Mouse (Mus musculus): Measurements from ENCODE around the gene Stard5. TPM values are rescaled to one million over a fixed set of nuclear protein-coding genes. Genes with fewer than 3 reads are reported as not detected.

The Stard5 gene
- 34.3 and 34.8 TPM in 2 replicates for polyA plus RNA-seq (2015; fragmentation: Nextera tagmentation; extraction: Ambion mirVana)

- peak within 1 kb of the TSS; percentile 65 for H3K9ac ChIP-seq
- under 1% methylated on average over 35 of the region's 35 CpGs for WGBS
- peaks cover 24% of the 10 kb centered on the region for H3K4me1 ChIP-seq
- no peaks in the 10 kb centered on the region for H3K27me3 ChIP-seq
- H3K9me3 ChIP-seq (replicated peaks), result no peaks in the 10 kb centered on the region
- peak within 1 kb of the TSS; percentile 69 for H3K4me2 ChIP-seq (replicated peaks)
- peaks cover 7% of the 10 kb centered on the region; the same call in 1 of the 2 replicates for H3K36me3 ChIP-seq
- peak; percentile 96 for ATAC-seq (ENCODE audit: insufficient number of reproducible peaks, low FRiP score, low TSS enrichment, low read depth)
- H3K4me3 ChIP-seq (replicated peaks), result peak within 1 kb of the TSS; percentile 69
- peak within 1 kb of the TSS; percentile 78 for H3K27ac ChIP-seq (replicated peaks)
Observed at GRCm38 (mm10) chr7:83631828-83632681, at the start of gene Stard5. Gene Stard5, plus strand, starts transcription at chr7:83631959.

GRCm38 (mm10) chr7:83584639-83585471 is 46.9 kb upstream of the Stard5 start, which contains the start of gene Tmc3:
Gene Tmc3, plus strand, starts transcription at chr7:83584927.
- 0 out of 2 replicates have a peak, but pooled peaks have one; percentile 24 for ATAC-seq (ENCODE audit: insufficient number of reproducible peaks, low FRiP score, low TSS enrichment, low read depth)
- no peaks in the 10 kb centered on the region for H3K36me3 ChIP-seq
- no peak within 1 kb of the TSS for H3K9ac ChIP-seq
- WGBS, result 28% methylated on average over 11 of the region's 11 CpGs
- H3K4me1 ChIP-seq, result peaks cover 10% of the 10 kb centered on the region
- H3K9me3 ChIP-seq (replicated peaks), result no peaks in the 10 kb centered on the region
- H3K4me2 ChIP-seq (replicated peaks), result no peak within 1 kb of the TSS
- no peak within 1 kb of the TSS for H3K27ac ChIP-seq (replicated peaks)
- H3K27me3 ChIP-seq, result no peaks in the 10 kb centered on the region
- H3K4me3 ChIP-seq (replicated peaks), result no peak within 1 kb of the TSS

DNA sequence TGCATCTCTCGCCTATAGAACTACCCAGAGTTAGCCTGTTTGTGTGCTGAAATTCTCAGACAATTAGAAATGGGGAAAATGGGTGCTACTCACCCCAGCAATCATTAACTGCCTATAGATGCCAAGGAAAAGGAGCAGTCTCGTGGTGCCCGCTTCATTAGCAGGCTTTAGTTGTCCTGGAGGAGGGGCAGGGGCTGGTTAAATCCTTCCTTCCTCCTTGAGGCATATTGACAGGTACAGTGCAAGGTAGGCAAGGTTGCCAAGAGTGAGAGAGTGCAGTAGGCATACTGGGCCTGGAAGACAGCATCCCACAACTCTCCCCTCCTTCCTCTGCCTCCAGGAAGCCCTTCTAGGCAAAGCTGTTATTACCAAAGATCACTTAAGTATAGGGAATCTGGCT is 37.7 kb upstream of the Stard5 start:
- no peak overlapping the region for H3K27ac ChIP-seq (replicated peaks)
- no peak overlapping the region for H3K4me2 ChIP-seq (replicated peaks)
- H3K9me3 ChIP-seq (replicated peaks), result no peaks in the 10 kb centered on the region
- no peak overlapping the region for H3K4me3 ChIP-seq (replicated peaks)
- no peaks in the 10 kb centered on the region for H3K27me3 ChIP-seq
- no peaks in the 10 kb centered on the region for H3K36me3 ChIP-seq
- no peaks in the 10 kb centered on the region for H3K4me1 ChIP-seq
- no peak overlapping the region for H3K9ac ChIP-seq
- 79% methylated on average over 3 of the region's 3 CpGs for WGBS
- no peak for ATAC-seq (ENCODE audit: insufficient number of reproducible peaks, low FRiP score, low TSS enrichment, low read depth)

DNA sequence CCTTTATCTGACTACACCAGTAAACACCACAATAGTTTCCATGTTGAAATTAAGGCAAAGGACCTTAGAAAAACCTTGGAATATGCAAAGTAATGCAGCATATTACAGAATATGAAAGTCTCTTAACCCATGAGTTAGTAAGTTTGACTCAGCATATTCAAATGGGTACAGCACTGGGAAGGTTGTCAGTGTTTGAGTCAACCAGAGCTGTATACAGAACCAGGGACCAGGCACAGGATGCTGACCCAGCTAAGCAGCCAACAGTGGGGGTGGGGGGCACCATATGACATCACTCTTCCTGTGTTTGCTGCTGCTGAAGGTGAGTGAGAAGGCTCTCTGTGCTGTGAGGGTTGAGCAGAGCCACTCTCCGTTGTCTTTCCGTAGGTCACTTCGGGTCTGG is 34.7 kb upstream of the Stard5 start:
- Histone ChIP-seq H3K9me3 (replicated peaks) (no peaks in the 10 kb centered on the region), H3K27me3 (no peaks in the 10 kb centered on the region), H3K36me3 (no peaks in the 10 kb centered on the region), H3K9ac (no peak overlapping the region), H3K4me3 (replicated peaks) (no peak overlapping the region), H3K27ac (replicated peaks) (no peak overlapping the region), H3K4me1 (no peaks in the 10 kb centered on the region), H3K4me2 (replicated peaks) (no peak overlapping the region)
- no peak for ATAC-seq (ENCODE audit: insufficient number of reproducible peaks, low FRiP score, low TSS enrichment, low read depth)
- WGBS, result 92% methylated on average over 3 of the region's 3 CpGs

DNA sequence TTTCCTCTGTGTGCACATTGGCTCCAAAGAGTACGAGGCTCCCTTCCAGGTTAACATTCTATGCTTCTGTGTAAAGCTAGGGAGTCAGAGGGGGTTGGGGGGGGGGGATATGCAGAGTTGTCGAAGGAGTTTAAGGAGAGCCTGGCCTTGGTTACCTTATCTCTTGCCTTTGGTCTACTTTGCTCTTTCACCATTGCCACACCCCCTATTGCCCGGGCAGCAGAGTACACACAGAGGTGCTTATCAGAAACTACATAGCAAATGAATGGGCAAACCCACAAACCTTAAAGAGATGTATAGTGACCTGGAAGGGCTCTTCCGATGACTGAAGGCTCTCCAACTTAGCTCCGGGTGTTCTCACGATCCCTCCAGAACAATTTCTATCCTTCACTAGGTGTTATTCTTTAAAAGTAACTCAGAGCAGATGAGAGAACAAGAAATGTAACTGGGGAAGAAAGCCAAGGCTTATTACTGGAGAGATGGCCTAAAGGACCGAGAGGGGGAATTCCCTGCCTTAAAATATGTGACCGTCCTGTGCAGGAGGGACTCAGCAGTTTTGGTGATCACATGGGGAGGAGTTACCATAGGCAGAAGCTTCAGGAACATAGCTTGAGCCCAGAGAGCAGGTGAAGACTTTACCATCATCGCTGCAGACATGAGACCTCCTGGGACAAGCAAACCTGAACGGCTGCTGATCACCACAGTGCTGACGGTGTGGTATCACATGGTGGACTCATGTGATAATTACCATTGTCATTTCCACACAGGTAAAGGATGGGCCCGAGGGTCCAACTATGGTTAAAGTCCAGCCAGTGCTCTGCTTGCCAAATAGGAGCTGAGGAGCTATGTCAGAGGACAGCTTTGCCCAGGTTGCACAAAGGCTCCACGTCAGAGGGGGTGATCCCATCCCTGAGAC is 32.5 kb upstream of the Stard5 start:
- no peaks in the 10 kb centered on the region for H3K27me3 ChIP-seq
- H3K4me3 ChIP-seq (replicated peaks), result no peak overlapping the region
- no peaks in the 10 kb centered on the region for H3K36me3 ChIP-seq
- no peak for ATAC-seq (ENCODE audit: insufficient number of reproducible peaks, low FRiP score, low TSS enrichment, low read depth)
- WGBS, result 86% methylated on average over 13 of the region's 13 CpGs
- H3K27ac ChIP-seq (replicated peaks), result no peak overlapping the region
- no peak overlapping the region for H3K9ac ChIP-seq
- H3K9me3 ChIP-seq (replicated peaks), result no peaks in the 10 kb centered on the region
- no peak overlapping the region for H3K4me2 ChIP-seq (replicated peaks)
- 0 out of 2 replicates have a peak, but pooled peaks cover 1% of the 10 kb centered on the region for H3K4me1 ChIP-seq

DNA sequence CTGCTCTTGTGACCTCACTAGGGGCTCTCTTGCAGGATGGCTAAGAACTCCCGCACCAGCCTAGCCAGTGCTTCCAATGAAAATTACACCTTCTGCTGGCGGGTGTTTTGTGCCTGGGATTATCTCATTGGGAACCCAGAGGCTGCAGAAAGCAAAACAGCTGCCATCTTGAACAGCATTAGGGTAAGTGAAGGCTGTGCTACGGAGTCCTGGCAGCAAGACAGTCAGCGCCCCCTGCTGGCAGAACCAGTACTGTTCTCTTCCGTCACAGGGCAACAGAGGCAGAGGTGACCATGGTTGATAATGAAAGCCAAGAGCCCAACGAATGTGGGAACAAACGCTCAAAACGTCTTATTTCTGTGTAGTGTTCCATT is 31.9 kb upstream of the Stard5 start:
- Histone ChIP-seq H3K27ac (replicated peaks) (no peak overlapping the region), H3K9ac (no peak overlapping the region), H3K9me3 (replicated peaks) (no peaks in the 10 kb centered on the region), H3K4me1 (0 out of 2 replicates have a peak, but pooled peaks cover 8% of the 10 kb centered on the region), H3K36me3 (no peaks in the 10 kb centered on the region), H3K4me3 (replicated peaks) (no peak overlapping the region), H3K4me2 (replicated peaks) (no peak overlapping the region), H3K27me3 (no peaks in the 10 kb centered on the region)
- ATAC-seq (ENCODE audit: insufficient number of reproducible peaks, low FRiP score, low TSS enrichment, low read depth), result no peak
- WGBS, result 58% methylated on average over 8 of the region's 8 CpGs

DNA sequence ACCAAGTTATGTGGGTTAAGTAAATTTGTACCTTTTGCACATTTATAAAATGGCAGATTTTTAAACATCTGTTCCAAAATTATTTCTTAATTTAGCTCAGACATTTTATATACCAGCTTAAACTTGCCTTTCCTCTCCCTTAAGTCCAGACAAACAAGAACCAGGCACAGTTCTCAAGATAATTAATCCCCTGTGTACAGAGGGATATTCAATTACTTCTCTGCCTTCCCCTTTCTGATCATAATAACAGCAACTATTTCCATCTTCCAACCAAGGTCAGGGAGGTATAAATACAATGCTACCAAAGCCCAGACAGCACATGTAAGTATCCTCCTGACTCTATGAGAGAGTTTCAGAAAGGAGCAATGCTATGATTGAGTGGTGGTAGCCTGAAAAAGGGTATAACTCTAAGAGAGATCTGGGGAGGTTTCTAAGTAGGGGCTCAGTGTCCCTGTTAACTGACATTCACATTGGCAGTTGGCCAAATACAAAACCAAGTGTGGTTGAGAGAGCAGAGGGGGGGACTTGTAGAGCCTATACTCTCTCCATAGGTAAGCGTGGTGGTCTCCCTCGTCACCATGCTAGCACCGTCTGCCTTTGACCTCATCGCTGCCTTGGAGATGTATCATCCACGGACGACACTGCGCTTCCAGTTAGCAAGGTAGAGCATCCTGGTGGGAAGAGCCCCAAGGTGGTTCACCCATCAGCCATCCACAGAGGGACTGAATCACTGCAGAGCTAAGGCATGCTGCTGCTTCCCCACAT is 27.4 kb upstream of the Stard5 start:
- Histone ChIP-seq H3K4me3 (replicated peaks) (no peak overlapping the region), H3K9me3 (replicated peaks) (no peaks in the 10 kb centered on the region), H3K9ac (no peak overlapping the region), H3K36me3 (no peaks in the 10 kb centered on the region), H3K4me1 (0 out of 2 replicates have a peak, but pooled peaks cover 11% of the 10 kb centered on the region), H3K27me3 (no peaks in the 10 kb centered on the region), H3K4me2 (replicated peaks) (no peak overlapping the region), H3K27ac (replicated peaks) (no peak overlapping the region)
- 64% methylated on average over 7 of the region's 7 CpGs for WGBS
- no peak for ATAC-seq (ENCODE audit: insufficient number of reproducible peaks, low FRiP score, low TSS enrichment, low read depth)

DNA sequence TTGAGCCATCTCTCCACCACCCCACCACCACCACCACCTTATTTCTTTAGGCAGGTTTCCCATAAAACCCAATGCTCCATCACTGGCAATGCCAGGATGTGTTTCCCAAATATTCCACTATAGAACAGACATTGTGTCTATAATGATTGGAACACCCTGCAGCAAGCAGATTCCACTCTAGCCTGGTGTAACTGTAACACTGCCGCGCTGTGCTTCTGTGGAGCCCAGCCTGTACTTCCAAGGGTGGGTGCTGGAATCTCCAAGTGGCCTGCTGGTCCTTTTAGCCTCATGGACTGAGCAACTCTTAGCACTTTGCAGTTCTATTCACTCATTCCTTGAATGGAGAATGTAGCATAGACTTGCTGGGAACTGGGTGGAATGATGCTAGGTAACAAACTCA is 25.0 kb upstream of the Stard5 start:
- Histone ChIP-seq H3K4me1 (0 out of 2 replicates have a peak, but pooled peaks cover 11% of the 10 kb centered on the region), H3K9me3 (replicated peaks) (no peaks in the 10 kb centered on the region), H3K4me2 (replicated peaks) (no peak overlapping the region), H3K9ac (no peak overlapping the region), H3K4me3 (replicated peaks) (no peak overlapping the region), H3K27me3 (no peaks in the 10 kb centered on the region), H3K36me3 (no peaks in the 10 kb centered on the region), H3K27ac (replicated peaks) (no peak overlapping the region)
- 100% methylated on average over 2 of the region's 2 CpGs for WGBS
- ATAC-seq (ENCODE audit: insufficient number of reproducible peaks, low FRiP score, low TSS enrichment, low read depth), result no peak

- Histone ChIP-seq H3K9ac (no peak overlapping the region), H3K36me3 (no peaks in the 10 kb centered on the region), H3K4me1 (0 out of 2 replicates have a peak, but pooled peaks cover 3% of the 10 kb centered on the region), H3K4me2 (replicated peaks) (no peak overlapping the region), H3K27me3 (no peaks in the 10 kb centered on the region), H3K4me3 (replicated peaks) (no peak overlapping the region), H3K27ac (replicated peaks) (no peak overlapping the region), H3K9me3 (replicated peaks) (no peaks in the 10 kb centered on the region)
- ATAC-seq (ENCODE audit: insufficient number of reproducible peaks, low FRiP score, low TSS enrichment, low read depth), result no peak
- 94% methylated on average over 4 of the region's 4 CpGs for WGBS
Observed at GRCm38 (mm10) chr7:83609891-83610290, 21.9 kb upstream of the Stard5 start.

DNA sequence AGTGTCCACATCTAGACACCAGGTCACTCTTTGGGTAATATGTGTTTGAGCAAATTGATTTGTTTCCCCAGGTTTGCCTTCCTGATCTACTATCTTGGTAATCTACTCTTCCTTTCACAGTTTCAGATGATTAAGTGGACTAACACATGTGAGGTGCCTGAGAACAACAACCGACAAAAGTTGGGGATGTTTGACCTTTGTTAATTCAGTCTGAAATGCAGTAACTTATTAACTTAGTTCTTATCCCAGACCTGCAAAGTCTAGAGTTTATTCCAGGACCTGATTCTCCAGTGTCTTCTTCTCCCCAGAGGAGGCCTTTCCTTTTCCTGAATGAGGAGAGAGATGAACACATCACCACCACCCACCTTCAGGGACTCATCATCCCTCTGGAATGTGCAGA is 19.9 kb upstream of the Stard5 start:
- Histone ChIP-seq H3K27me3 (no peaks in the 10 kb centered on the region), H3K9ac (no peak overlapping the region), H3K4me3 (replicated peaks) (no peak overlapping the region), H3K4me1 (no peaks in the 10 kb centered on the region), H3K27ac (replicated peaks) (no peak overlapping the region), H3K9me3 (replicated peaks) (no peaks in the 10 kb centered on the region), H3K36me3 (no peaks in the 10 kb centered on the region), H3K4me2 (replicated peaks) (no peak overlapping the region)
- ATAC-seq (ENCODE audit: insufficient number of reproducible peaks, low FRiP score, low TSS enrichment, low read depth), result no peak
- WGBS, result 83% methylated on average over 1 of the region's 1 CpGs
